Mouse (Mus musculus) thymus, adult 2 months (tissue): ENCODE measurements around the gene Gsg1l.

Experiments
- CTCF ChIP-seq: fragments of 200-500 bp; IDR thresholded peaks from 2 replicates; pipeline ENCODE4 v1.5.1; 2012; ENCODE audit warnings: mild to moderate bottlenecking, control low read depth, low read length, moderate library complexity, borderline replicate concordance; ENCODE audit not compliant: control insufficient read depth, poor library complexity, insufficient read depth; ENCODE audit errors: extremely low read depth
- POLR2A ChIP-seq: fragments of 200-500 bp; IDR thresholded peaks from 2 replicates; pipeline ENCODE4 v1.6.1; 2012; ENCODE audit warnings: mild to moderate bottlenecking, low read length, control low read depth, moderate library complexity; ENCODE audit not compliant: control insufficient read depth, poor library complexity, insufficient read depth; ENCODE audit errors: extremely low read depth

DNA sequence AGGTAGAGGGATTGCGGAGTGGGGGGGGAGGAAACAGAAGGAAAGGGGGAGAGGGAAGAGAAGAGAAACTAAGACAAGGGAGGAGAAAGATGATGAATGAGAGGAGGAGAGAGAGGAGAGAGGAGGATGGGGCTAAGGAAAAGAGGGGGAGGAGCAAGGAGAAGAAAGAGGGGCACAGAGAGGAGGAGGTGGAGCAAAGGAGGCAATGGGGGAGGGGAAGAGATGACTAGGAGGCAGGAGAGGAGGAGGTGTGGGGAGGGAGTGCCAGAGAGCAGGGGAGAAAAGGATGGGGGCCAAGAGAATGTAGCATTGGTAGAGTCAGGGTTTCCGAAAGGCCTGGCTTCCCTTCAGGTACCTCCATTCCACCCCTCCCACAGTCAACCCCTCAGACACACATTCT, 147.9 kb downstream of the Gsg1l start:
- TF ChIP-seq POLR2A (no peak), CTCF (no peak)
